Mouse (Mus musculus) midbrain, embryonic 16.5 days (tissue): ENCODE results near the gene Olfr957. TPM values are rescaled to one million over a fixed set of nuclear protein-coding genes. Genes with fewer than 3 reads are reported as not detected.

Experiments used
- ATAC-seq: fragments of 200-750 bp; cut with Nextera tagmentation; 2 replicates; pipeline ENCODE4 v1.8.0; 2017; ENCODE audit warnings: moderate TSS enrichment
- H3K27ac ChIP-seq: fragments of 300-500 bp; sonication (generic); 2 replicates; pipeline ENCODE4 v1.5.1; 2014; ENCODE audit warnings: mild to moderate bottlenecking, low read length, mixed read lengths
- H3K27me3 ChIP-seq: fragments of 300-500 bp; sonication (generic); 2 replicates; pipeline ENCODE4 v1.6.1; 2014; ENCODE audit warnings: low read depth, low read length, mixed read lengths; ENCODE audit not compliant: control insufficient read depth, insufficient read depth
- H3K36me3 ChIP-seq: fragments of 300-500 bp; sonication (generic); 2 replicates; pipeline ENCODE4 v1.6.1; 2014; ENCODE audit warnings: mild to moderate bottlenecking, low read length, moderate library complexity, mixed read lengths; ENCODE audit not compliant: control insufficient read depth, insufficient read depth
- H3K4me1 ChIP-seq: fragments of 300-500 bp; sonication (generic); 2 replicates; pipeline ENCODE4 v1.6.1; 2014; ENCODE audit warnings: mild to moderate bottlenecking, low read length, mixed read lengths; ENCODE audit not compliant: control insufficient read depth, insufficient read depth
- H3K4me2 ChIP-seq: fragments of 300-500 bp; sonication (generic); 2 replicates; pipeline ENCODE4 v1.6.1; 2014; ENCODE audit warnings: mild to moderate bottlenecking, low read length, mixed read lengths
- H3K4me3 ChIP-seq: fragments of 300-500 bp; sonication (generic); 2 replicates; pipeline ENCODE4 v1.5.1; 2014; ENCODE audit warnings: low read depth, mild to moderate bottlenecking, low read length, moderate library complexity, mixed read lengths
- H3K9ac ChIP-seq: fragments of 300-500 bp; sonication (generic); 2 replicates; pipeline ENCODE4 v1.6.1; 2014; ENCODE audit warnings: low read depth, low read length, mixed read lengths
- H3K9me3 ChIP-seq: fragments of 300-500 bp; sonication (generic); replicated peaks from 2 replicates; pipeline ENCODE4 v1.6.1; 2014; ENCODE audit warnings: mild to moderate bottlenecking, low read length, mixed read lengths; ENCODE audit not compliant: control insufficient read depth, poor library complexity, severe bottlenecking
- WGBS: fragments of 180-500 bp; shearing (Covaris S2); extraction: QIAGEN DNeasy Blood & Tissue Kit; methylation state at CpG from one replicate; pipeline ENCODE4 v1.1.7; 2014; 5-methylcytosine and 5-hydroxymethylcytosine counted together
- polyA plus RNA-seq: library from polyadenylated mRNA; unstranded; fragments of >200 nt; fragmentation: Nextera tagmentation; extraction: Ambion mirVana; gene quantifications from 2 replicates; pipeline ENCODE4 v1.2.1, GENCODE M21; 2015

The Olfr957 gene
- not detected in 2 replicates for polyA plus RNA-seq

- no peak within 1 kb of the TSS for H3K4me3 ChIP-seq
- ATAC-seq: no peak
- 84% methylated on average over 3 of the region's 3 CpGs for WGBS
Measured at GRCm38 (mm10) chr9:39515531-39515930, at the start of gene Olfr957. TSS of gene Olfr957 (minus strand) at chr9:39515809.

GRCm38 (mm10) chr9:39558349-39558647 lies 42.7 kb upstream of the Olfr957 start:
- Histone ChIP-seq H3K27me3 (no peaks in the 10 kb centered on the region), H3K4me1 (peaks cover 11% of the 10 kb centered on the region), H3K27ac (peak overlapping the region; percentile 91; the same call in 1 of the 2 replicates), H3K4me3 (no peak overlapping the region), H3K9me3 (no peaks in the 10 kb centered on the region), H3K36me3 (no peaks in the 10 kb centered on the region), H3K4me2 (no peak overlapping the region), H3K9ac (no peak overlapping the region)
- ATAC-seq: peak; percentile 63

More at GRCm38 (mm10) chr9:39515531-39515930, at the start of gene Olfr957:
- Histone ChIP-seq H3K9me3 (no peaks in the 10 kb centered on the region), H3K27ac (no peak within 1 kb of the TSS), H3K36me3 (no peaks in the 10 kb centered on the region), H3K27me3 (no peaks in the 10 kb centered on the region), H3K4me1 (no peaks in the 10 kb centered on the region), H3K9ac (no peak within 1 kb of the TSS), H3K4me2 (no peak within 1 kb of the TSS)

- H3K27me3 ChIP-seq: no peaks in the 10 kb centered on the region
- ATAC-seq: peak; percentile 97
- H3K4me1 ChIP-seq: peaks cover 11% of the 10 kb centered on the region
- H3K9me3 ChIP-seq: no peaks in the 10 kb centered on the region
- no peak overlapping the region for H3K4me2 ChIP-seq
- WGBS: 11% methylated on average over 3 of the region's 3 CpGs
- no peak overlapping the region for H3K4me3 ChIP-seq
- no peak overlapping the region for H3K9ac ChIP-seq
- H3K36me3 ChIP-seq: no peaks in the 10 kb centered on the region
- peak overlapping the region; percentile 91 for H3K27ac ChIP-seq
Measured at GRCm38 (mm10) chr9:39557529-39558348, 42.1 kb upstream of the Olfr957 start.

DNA sequence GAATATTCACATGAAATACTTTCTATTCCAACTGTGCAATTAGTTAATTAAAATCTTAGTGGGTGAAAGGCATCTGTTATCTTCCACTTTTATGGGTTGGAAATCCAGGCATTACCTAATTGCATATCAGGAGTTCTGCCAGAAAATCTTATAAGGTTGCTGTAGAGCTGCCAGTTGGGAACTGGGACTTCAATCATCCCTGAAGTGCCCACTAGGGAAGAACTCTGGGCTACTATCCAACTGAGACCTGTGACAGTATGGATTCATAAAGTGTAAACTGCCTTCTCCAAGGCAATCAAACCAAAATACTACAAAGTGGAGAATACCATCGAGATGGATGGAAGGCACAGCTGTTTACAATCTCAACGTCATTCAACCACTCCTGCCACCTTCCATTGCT lies 38.3 kb upstream of the Olfr957 start, which contains the start of gene Olfr958:
Gene Olfr958 (minus strand): TSS at position 109 of the 400 bp plus-strand sequence.
- Histone ChIP-seq H3K27ac (no peak within 1 kb of the TSS), H3K4me3 (no peak within 1 kb of the TSS), H3K36me3 (no peaks in the 10 kb centered on the region), H3K9ac (no peak within 1 kb of the TSS), H3K4me1 (peaks cover 11% of the 10 kb centered on the region), H3K9me3 (no peaks in the 10 kb centered on the region), H3K27me3 (no peaks in the 10 kb centered on the region), H3K4me2 (no peak within 1 kb of the TSS)
- ATAC-seq: no peak
- 58% methylated on average over 2 of the region's 2 CpGs for WGBS

DNA sequence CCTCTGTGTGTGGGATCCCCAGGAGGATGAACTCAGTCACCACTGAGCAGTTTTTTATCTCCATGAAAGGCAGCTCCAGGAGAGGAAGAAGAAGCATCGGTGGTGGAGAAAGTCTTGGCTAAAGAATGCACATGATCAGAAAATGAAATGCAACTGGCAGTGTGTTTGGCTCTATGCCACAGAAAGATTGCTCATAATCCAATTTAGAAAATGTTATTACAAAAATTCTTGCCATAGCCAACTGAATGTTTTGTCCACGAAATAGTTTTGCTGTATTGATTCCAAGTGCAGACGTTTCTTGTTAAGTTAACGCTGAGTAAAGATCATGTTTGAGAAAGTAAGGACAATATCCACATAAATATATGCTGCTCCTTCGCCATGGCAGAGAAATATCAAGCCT lies 35.2 kb upstream of the Olfr957 start:
- H3K4me2 ChIP-seq: no peak overlapping the region

DNA sequence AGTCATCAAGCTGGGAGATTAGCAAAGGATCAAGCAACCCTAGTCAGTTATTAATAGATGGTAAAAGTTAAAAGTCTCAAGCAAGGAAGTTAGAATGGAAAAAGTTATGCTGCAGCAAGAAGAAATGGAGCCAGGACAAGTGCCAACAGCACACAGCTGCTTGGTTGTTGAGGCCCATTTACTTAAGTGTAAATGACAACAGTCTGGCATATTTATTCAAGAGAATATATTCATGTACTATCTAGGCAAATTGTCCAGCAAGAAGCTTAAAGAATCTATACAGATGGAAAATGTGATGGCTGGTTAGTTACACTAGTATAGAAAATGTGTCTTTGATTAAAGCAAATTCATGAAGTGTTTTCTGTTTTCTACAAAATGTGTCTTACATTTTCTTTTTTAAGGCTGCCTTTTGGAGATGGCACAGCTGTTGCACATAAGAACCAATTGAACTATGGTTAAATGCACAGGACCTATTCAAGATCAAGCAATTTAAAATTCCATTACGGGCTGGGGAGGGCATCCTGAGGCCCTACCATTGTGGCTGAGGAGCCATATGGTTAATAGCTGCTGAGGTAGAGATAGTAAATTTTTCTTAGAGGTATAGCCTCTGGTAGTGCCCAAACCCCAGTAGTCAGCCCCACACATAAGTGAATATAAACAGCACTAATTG lies 8.1 kb upstream of the Olfr957 start:
- no peak for ATAC-seq
- Histone ChIP-seq H3K9me3 (no peaks in the 10 kb centered on the region), H3K27me3 (no peaks in the 10 kb centered on the region), H3K4me3 (no peak overlapping the region), H3K27ac (no peak overlapping the region), H3K4me2 (no peak overlapping the region), H3K4me1 (no peaks in the 10 kb centered on the region), H3K9ac (no peak overlapping the region), H3K36me3 (no peaks in the 10 kb centered on the region)
- WGBS: 82% methylated on average over 1 of the region's 1 CpGs

More for the DNA sequence above, 35.2 kb upstream of the Olfr957 start:
- Histone ChIP-seq H3K36me3 (no peaks in the 10 kb centered on the region), H3K9me3 (no peaks in the 10 kb centered on the region), H3K4me3 (no peak overlapping the region), H3K27me3 (no peaks in the 10 kb centered on the region), H3K9ac (no peak overlapping the region), H3K4me1 (no peaks in the 10 kb centered on the region), H3K27ac (no peak overlapping the region)
- ATAC-seq: no peak
- 63% methylated on average over 5 of the region's 5 CpGs for WGBS

DNA sequence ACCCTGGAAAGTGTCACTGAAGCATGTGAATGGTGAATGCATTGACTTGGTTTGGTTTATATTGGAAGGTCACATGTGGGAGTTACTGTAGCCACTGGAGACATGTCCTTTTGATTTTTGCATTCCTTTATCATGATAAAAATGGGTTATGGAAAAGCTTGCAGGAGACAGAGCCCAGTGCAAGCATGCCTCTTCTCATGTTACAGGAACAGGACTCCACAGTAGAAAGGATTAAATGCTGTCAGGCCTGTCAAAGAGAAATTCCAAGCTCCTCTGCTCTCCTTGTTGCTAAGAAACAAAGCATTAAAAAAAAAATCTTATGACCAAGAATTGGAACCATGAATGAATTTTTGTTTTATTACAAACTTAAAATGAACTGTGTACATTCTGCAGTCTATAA lies 3.0 kb upstream of the Olfr957 start:
- Histone ChIP-seq H3K27ac (no peak overlapping the region), H3K36me3 (no peaks in the 10 kb centered on the region), H3K4me3 (no peak overlapping the region), H3K4me2 (no peak overlapping the region), H3K9me3 (no peaks in the 10 kb centered on the region), H3K9ac (no peak overlapping the region), H3K27me3 (no peaks in the 10 kb centered on the region), H3K4me1 (no peaks in the 10 kb centered on the region)
- ATAC-seq: no peak

DNA sequence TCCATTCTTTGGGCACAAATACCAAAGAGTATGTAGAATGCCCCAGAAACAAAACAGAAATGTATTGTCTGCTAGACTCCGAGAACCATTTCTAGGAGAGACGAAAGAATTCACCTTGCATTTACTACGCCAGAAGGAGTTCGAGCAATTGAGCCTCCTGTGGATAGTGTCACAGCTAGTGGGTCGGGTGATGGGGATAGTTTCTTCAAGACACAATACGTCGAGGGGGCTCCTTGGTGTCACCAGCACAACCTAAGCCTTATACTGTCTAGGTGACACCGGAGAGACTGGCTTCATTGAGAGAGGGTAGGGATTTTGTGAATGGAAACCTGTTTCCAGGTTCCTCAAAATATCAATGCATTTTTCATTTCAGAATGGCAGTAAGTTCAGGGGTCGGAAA lies 6.2 kb downstream of the Olfr957 start:
- Histone ChIP-seq H3K9ac (no peak overlapping the region), H3K9me3 (no peaks in the 10 kb centered on the region), H3K27me3 (no peaks in the 10 kb centered on the region), H3K4me1 (peaks cover 4% of the 10 kb centered on the region), H3K36me3 (no peaks in the 10 kb centered on the region), H3K4me2 (no peak overlapping the region), H3K4me3 (no peak overlapping the region), H3K27ac (0 out of 2 replicates have a peak overlapping the region, but pooled peaks have one; percentile 10)
- 84% methylated on average over 9 of the region's 9 CpGs for WGBS
- peak; percentile 51; the same call in 1 of the 2 replicates for ATAC-seq

- Histone ChIP-seq H3K36me3 (no peaks in the 10 kb centered on the region), H3K27ac (no peak overlapping the region), H3K27me3 (no peaks in the 10 kb centered on the region), H3K4me2 (no peak overlapping the region), H3K9ac (no peak overlapping the region), H3K4me3 (no peak overlapping the region), H3K9me3 (no peaks in the 10 kb centered on the region), H3K4me1 (peaks cover 4% of the 10 kb centered on the region)
- peak; percentile 93 for ATAC-seq
- WGBS: 7% methylated on average over 6 of the region's 6 CpGs
Measured at GRCm38 (mm10) chr9:39508998-39509397, 6.6 kb downstream of the Olfr957 start.
